Mouse (Mus musculus) midbrain, embryonic 13.5 days (tissue): ENCODE data around the gene Cybc1. TPM values are rescaled to one million over a fixed set of nuclear protein-coding genes. Genes with fewer than 3 reads are reported as not detected.
A peak's percentile ranks its signal among the peaks of the same experiment; 100 is the strongest.

Source experiments
- ATAC-seq: fragments of 200-750 bp; cut with Nextera tagmentation; 2 replicates; pipeline ENCODE4 v1.8.0; 2017; ENCODE audit warnings: mild to moderate bottlenecking, moderate TSS enrichment, moderate library complexity
- H3K27ac ChIP-seq: fragments of 300-500 bp; sonication (generic); 2 replicates; pipeline ENCODE4 v1.5.1; 2015; ENCODE audit warnings: inconsistent platforms, mild to moderate bottlenecking, moderate library complexity
- H3K27me3 ChIP-seq: fragments of 300-500 bp; sonication (generic); 2 replicates; pipeline ENCODE4 v1.6.1; 2015; ENCODE audit warnings: mild to moderate bottlenecking, inconsistent platforms
- H3K36me3 ChIP-seq: fragments of 300-500 bp; sonication (generic); 2 replicates; pipeline ENCODE4 v1.6.1; 2015; ENCODE audit warnings: mild to moderate bottlenecking, inconsistent platforms
- H3K4me1 ChIP-seq: fragments of 300-500 bp; sonication (generic); replicated peaks from 2 replicates; pipeline ENCODE4 v1.6.1; 2015; ENCODE audit warnings: inconsistent platforms
- H3K4me2 ChIP-seq: fragments of 300-500 bp; sonication (generic); replicated peaks from 2 replicates; pipeline ENCODE4 v1.6.1; 2015; ENCODE audit warnings: moderate library complexity, mild to moderate bottlenecking, inconsistent platforms
- H3K4me3 ChIP-seq: fragments of 300-500 bp; sonication (generic); replicated peaks from 2 replicates; pipeline ENCODE4 v1.5.1; 2015; ENCODE audit warnings: mild to moderate bottlenecking, inconsistent platforms
- H3K9ac ChIP-seq: fragments of 300-500 bp; sonication (generic); replicated peaks from 2 replicates; pipeline ENCODE4 v1.6.1; 2015; ENCODE audit warnings: mild to moderate bottlenecking, inconsistent platforms
- H3K9me3 ChIP-seq: fragments of 300-500 bp; sonication (generic); 2 replicates; pipeline ENCODE4 v1.6.1; 2016; ENCODE audit warnings: mild to moderate bottlenecking, inconsistent platforms
- WGBS: fragments of 180-500 bp; shearing (Covaris S2); methylation state at CpG from one replicate; pipeline ENCODE4 v1.1.7; 2015; 5-methylcytosine and 5-hydroxymethylcytosine counted together
- polyA plus RNA-seq: library from polyadenylated mRNA; unstranded; fragments of >200 nt; fragmentation: Nextera tagmentation; extraction: Ambion mirVana; gene quantifications from 2 replicates; pipeline ENCODE4 v1.2.1, GENCODE M21; 2015

Gene Cybc1
- polyA plus RNA-seq, 1 experiment from 2014 or later = 42.6 TPM

- 0 out of 2 replicates have a peak overlapping the region, but pooled peaks have one; percentile 79 for H3K4me3 ChIP-seq
- H3K9ac ChIP-seq = peak overlapping the region; percentile 71; the same call in 1 of the 2 replicates
- no peaks in the 10 kb centered on the region for H3K27me3 ChIP-seq
- ATAC-seq = no peak
- H3K36me3 ChIP-seq = peaks cover 16% of the 10 kb centered on the region
- H3K9me3 ChIP-seq = no peaks in the 10 kb centered on the region
- peaks cover 36% of the 10 kb centered on the region for H3K4me1 ChIP-seq
- WGBS = 25% methylated on average over 9 of the region's 9 CpGs
- H3K27ac ChIP-seq = peak overlapping the region; percentile 100
- peak overlapping the region; percentile 57 for H3K4me2 ChIP-seq
Measured at GRCm38 (mm10) chr11:121235475-121236238, 6.5 kb upstream of the Cybc1 start.

DNA sequence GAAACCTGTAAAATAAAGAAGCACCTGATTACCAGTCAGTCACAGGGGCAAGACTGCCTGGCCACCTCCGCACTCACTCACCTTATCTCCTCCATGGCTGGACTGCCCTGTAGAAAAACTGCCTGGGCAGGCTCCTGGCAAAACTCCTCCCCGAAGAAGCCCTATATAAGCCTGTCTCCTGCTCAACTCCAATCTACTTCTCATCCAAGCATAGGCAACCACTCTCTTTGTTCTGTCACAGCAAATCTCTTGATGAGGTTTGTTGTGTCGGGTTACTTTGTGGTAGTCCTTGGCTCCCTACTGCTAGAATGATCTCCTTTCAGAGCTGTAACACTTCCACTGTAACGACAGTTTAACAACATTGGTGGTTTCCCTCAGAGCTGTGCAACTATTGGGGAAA is 3.6 kb upstream of the Cybc1 start:
- no peaks in the 10 kb centered on the region for H3K9me3 ChIP-seq
- no peak for ATAC-seq
- H3K27me3 ChIP-seq = no peaks in the 10 kb centered on the region
- WGBS = 35% methylated on average over 4 of the region's 4 CpGs
- H3K36me3 ChIP-seq = no peaks in the 10 kb centered on the region
- H3K4me2 ChIP-seq = no peak overlapping the region
- no peak overlapping the region for H3K4me3 ChIP-seq
- no peak overlapping the region for H3K27ac ChIP-seq
- H3K9ac ChIP-seq = 0 out of 2 replicates have a peak overlapping the region, but pooled peaks have one; percentile 28
- peaks cover 26% of the 10 kb centered on the region for H3K4me1 ChIP-seq

DNA sequence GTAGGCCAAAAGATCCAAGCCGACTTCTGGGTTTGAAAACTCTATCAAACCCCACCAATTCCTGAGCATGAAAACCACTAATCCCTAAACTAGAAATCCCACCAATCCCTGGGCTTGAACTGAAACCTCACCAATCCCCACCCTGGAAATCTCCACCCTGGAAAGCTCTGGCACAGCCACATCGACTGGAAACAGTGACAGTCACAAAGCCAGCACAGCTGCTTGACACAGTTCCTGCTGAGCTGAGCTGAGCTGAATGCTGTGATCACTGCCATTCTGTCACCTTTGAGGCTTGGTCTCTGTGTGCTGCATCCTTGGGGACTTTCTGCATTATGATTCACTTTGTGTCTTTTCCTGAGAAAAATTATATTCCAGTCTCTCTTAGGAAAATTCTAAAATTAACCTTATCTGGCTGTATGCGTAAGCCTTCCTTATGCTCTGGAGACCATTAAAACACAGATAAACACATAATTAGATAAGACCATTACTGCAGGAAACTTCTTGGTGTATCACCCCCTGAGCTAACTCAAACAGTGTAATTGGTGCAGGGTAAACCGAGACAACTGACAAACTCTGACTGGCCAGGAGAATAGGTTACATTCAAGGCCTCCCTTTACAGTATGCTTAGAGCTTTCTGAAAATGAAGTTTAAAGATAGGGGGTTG is 2.6 kb upstream of the Cybc1 start:
- Histone ChIP-seq H3K27ac (no peak overlapping the region), H3K9me3 (no peaks in the 10 kb centered on the region), H3K4me3 (no peak overlapping the region), H3K4me1 (peaks cover 35% of the 10 kb centered on the region), H3K9ac (no peak overlapping the region), H3K36me3 (peaks cover 5% of the 10 kb centered on the region), H3K27me3 (no peaks in the 10 kb centered on the region), H3K4me2 (no peak overlapping the region)
- ATAC-seq = no peak
- 44% methylated on average over 4 of the region's 4 CpGs for WGBS

- Histone ChIP-seq H3K4me1 (peaks cover 35% of the 10 kb centered on the region), H3K9ac (no peak overlapping the region), H3K27ac (no peak overlapping the region), H3K36me3 (peaks cover 10% of the 10 kb centered on the region), H3K9me3 (no peaks in the 10 kb centered on the region), H3K27me3 (no peaks in the 10 kb centered on the region), H3K4me2 (no peak overlapping the region), H3K4me3 (no peak overlapping the region)
- no peak for ATAC-seq
- WGBS = 84% methylated on average over 4 of the region's 4 CpGs
Measured at GRCm38 (mm10) chr11:121231191-121231590, 2.1 kb upstream of the Cybc1 start.

GRCm38 (mm10) chr11:121228129-121229017 is 749 bp downstream of the Cybc1 start:
- ATAC-seq = peak; percentile 53

GRCm38 (mm10) chr11:121221321-121222010 is 7.7 kb downstream of the Cybc1 start:
- no peak for ATAC-seq

More at GRCm38 (mm10) chr11:121228129-121229017, 749 bp downstream of the Cybc1 start:
- Histone ChIP-seq H3K36me3 (peaks cover 38% of the 10 kb centered on the region), H3K9ac (peak overlapping the region; percentile 72), H3K27ac (peak overlapping the region; percentile 57), H3K27me3 (no peaks in the 10 kb centered on the region), H3K4me1 (peaks cover 26% of the 10 kb centered on the region), H3K4me3 (peak overlapping the region; percentile 68), H3K9me3 (no peaks in the 10 kb centered on the region), H3K4me2 (peak overlapping the region; percentile 70)
- 30% methylated on average over 21 of the region's 21 CpGs for WGBS

DNA sequence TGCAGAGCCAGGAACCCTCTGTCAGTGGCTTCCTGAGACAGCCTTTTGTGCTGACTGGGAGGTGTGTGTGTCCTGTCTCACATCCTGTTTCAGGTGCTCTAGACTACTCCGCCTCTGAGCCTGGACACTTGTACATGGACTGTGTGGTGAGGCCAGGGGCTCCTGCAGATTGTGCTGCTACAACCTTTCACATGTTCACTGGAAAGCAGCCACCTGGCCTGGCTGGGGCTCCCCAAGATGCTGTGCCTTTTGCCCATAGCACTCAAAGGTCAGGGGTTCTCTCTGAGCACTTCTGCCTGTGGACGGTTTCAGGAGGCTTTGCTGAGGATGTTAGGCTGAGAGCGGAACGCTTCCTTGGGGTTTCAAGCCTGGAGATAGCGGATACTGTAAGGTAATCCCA is 8.4 kb downstream of the Cybc1 start:
- Histone ChIP-seq H3K36me3 (peaks cover 95% of the 10 kb centered on the region), H3K9me3 (no peaks in the 10 kb centered on the region), H3K4me3 (no peak overlapping the region), H3K9ac (no peak overlapping the region), H3K27ac (no peak overlapping the region), H3K4me1 (no peaks in the 10 kb centered on the region), H3K4me2 (no peak overlapping the region), H3K27me3 (no peaks in the 10 kb centered on the region)
- WGBS = 92% methylated on average over 5 of the region's 5 CpGs
- ATAC-seq = no peak

More at GRCm38 (mm10) chr11:121221321-121222010, 7.7 kb downstream of the Cybc1 start:
- 91% methylated on average over 6 of the region's 6 CpGs for WGBS
- H3K27me3 ChIP-seq = no peaks in the 10 kb centered on the region
- no peak overlapping the region for H3K4me2 ChIP-seq
- H3K4me1 ChIP-seq = no peaks in the 10 kb centered on the region
- H3K9me3 ChIP-seq = no peaks in the 10 kb centered on the region
- H3K36me3 ChIP-seq = peaks cover 95% of the 10 kb centered on the region
- no peak overlapping the region for H3K9ac ChIP-seq
- H3K4me3 ChIP-seq = no peak overlapping the region
- no peak overlapping the region for H3K27ac ChIP-seq

DNA sequence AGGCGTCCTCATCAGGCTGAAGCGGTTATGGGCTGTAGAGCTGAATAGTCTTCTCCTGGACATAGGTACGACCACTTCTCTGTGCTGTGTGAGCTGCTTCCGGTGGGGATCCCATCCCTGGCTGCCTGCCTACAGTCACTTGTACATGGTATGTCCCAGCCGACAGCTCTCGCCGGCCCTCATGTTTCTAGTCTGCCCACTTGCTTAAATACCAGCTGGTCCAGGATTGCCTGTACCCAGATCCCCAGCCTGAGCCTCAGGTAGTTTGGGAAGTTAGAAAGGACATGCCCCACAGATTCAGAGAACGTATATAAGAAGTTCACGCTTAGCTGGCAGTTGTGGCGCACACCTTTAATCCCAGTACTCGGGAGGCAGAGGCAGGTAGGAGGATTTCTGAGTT is 9.3 kb downstream of the Cybc1 start:
- 92% methylated on average over 11 of the region's 11 CpGs for WGBS
- peaks cover 90% of the 10 kb centered on the region for H3K36me3 ChIP-seq

GRCm38 (mm10) chr11:121216831-121217230 is 12.3 kb downstream of the Cybc1 start:
- Histone ChIP-seq H3K27ac (no peak overlapping the region), H3K27me3 (no peaks in the 10 kb centered on the region), H3K4me2 (no peak overlapping the region), H3K9ac (no peak overlapping the region), H3K4me3 (no peak overlapping the region), H3K36me3 (peaks cover 74% of the 10 kb centered on the region), H3K9me3 (no peaks in the 10 kb centered on the region), H3K4me1 (no peaks in the 10 kb centered on the region)
- WGBS = 99% methylated on average over 3 of the region's 3 CpGs
- ATAC-seq = no peak

More for the DNA sequence above, 9.3 kb downstream of the Cybc1 start:
- Histone ChIP-seq H3K9ac (no peak overlapping the region), H3K9me3 (no peaks in the 10 kb centered on the region), H3K27ac (no peak overlapping the region), H3K4me1 (no peaks in the 10 kb centered on the region), H3K4me3 (no peak overlapping the region), H3K4me2 (no peak overlapping the region), H3K27me3 (no peaks in the 10 kb centered on the region)
- ATAC-seq = no peak

DNA sequence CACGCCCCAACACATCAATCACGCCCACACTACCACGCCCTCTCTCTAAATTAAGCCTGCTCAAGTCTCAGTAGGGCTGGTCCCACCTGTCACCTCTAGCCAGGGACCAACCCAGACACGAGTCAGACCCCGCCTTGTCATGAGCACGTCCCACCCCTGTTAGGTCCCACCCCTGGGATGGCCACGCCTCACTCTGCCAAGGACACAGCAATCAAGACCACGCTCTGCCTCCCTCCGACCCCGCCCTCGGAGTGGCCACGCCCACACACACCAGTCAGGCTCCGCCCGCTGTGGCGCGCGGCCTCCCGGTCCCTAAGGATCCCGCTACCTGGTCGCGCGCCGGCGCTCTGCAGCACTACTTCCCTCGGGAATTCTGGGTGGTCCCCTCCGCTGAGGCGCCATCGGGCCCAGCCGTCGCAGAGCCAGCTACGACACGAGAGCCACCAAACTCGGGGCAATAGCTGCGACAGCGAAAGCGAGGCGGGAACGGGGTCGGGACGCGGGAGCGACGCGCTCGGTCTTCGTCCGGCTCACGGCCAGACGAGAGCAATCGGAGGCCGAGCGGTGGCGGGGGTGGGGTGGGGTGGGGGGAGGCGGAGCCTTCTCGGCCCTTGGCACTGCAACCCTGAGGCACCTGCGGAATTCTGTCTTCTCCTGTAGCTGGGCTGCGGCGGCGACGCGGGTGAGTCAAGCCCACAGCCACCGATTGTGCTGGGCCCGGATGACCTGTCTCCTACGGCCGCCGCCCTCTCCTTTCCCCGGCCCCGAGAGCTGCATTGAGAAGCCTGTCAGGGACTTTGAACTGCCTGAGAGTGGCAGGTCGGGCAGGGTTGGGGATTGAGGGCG is 24.7 kb downstream of the Cybc1 start, which contains the start of the genes Hexdc and Ogfod3:
Hexdc (plus strand) TSS at position 273 of the 846 bp plus-strand sequence.
Ogfod3 (minus strand) TSS at position 551 of the 846 bp plus-strand sequence.
- Histone ChIP-seq H3K9me3 (no peaks in the 10 kb centered on the region), H3K4me3 (peak within 1 kb of the TSS; percentile 73), H3K4me2 (peak within 1 kb of the TSS; percentile 71), H3K9ac (peak within 1 kb of the TSS; percentile 84), H3K27me3 (no peaks in the 10 kb centered on the region), H3K36me3 (peaks cover 13% of the 10 kb centered on the region), H3K4me1 (peaks cover 16% of the 10 kb centered on the region), H3K27ac (peak within 1 kb of the TSS; percentile 92)
- peak; percentile 97 for ATAC-seq
- under 1% methylated on average over 68 of the region's 70 CpGs for WGBS
